Mouse (Mus musculus): ENCODE measurements around the gene Cxcl1. TPM values are rescaled to one million over a fixed set of nuclear protein-coding genes. Genes with fewer than 3 reads are reported as not detected.
"Not testable (repeated sequence)": the region's sequence is repeated elsewhere in the genome, so short reads cannot be mapped to it uniquely, and the experiment has no call there.

The Cxcl1 gene
- polyA plus RNA-seq (2016; fragmentation: Nextera tagmentation; extraction: Ambion mirVana): 0.16 and 0.64 TPM in 2 replicates

DNA sequence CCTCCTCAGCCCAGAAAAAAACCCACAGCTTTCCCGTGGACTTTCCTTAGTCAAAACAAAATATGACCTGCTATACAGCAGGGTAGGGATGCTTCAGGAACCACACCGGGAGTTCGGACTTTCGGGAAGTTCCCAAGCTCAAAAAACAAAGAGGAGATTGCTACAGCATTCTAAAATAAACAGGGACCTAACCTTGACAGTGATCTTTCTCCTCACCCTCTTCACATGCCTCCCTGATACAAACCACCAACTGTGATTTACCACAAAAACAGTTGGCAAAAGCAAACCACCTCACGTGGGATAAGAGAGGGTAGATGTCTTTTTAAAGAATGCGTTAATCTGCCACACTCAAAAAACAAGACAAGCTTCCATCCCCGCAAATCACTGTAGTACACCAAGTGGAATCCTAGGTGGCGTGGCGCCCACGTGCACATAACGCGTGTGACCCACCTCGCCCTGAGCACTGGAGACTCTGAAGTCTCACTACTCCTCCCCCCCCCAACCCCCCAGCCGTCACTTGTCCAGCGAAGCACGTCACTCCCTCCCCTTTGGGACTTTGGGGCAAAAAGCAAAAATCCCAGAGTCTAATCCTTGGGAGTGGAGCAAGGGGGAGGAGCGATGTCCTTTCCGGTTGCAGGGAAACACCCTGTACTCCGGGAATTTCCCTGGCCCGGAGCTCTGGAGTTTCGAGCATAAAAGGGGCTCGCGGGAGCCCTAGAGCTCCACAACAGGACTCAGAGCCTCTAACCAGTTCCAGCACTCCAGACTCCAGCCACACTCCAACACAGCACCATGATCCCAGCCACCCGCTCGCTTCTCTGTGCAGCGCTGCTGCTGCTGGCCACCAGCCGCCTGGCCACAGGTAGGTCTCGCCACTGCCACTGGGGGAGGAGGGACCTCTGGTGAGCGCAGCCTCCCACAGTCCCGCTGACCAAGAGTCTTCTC, at the start of gene Cxcl1:
TSS of gene Cxcl1 (plus strand) at position 723 of the 945 bp plus-strand sequence.
- 13% methylated on average over 30 of the region's 30 CpGs for WGBS
- no peaks in the 10 kb centered on the region for H3K36me3 ChIP-seq
- H3K4me3 ChIP-seq: peak within 1 kb of the TSS; percentile 60
- H3K27me3 ChIP-seq (ENCODE audit: low read depth, poor library complexity, severe bottlenecking): peaks cover 17% of the 10 kb centered on the region
- H3K9me3 ChIP-seq (replicated peaks): no peaks in the 10 kb centered on the region
- DNase-seq (ENCODE audit: low spot score): peak; percentile 57
- peak within 1 kb of the TSS; percentile 79 for H3K27ac ChIP-seq
- H3K4me1 ChIP-seq: peaks cover 10% of the 10 kb centered on the region

DNA sequence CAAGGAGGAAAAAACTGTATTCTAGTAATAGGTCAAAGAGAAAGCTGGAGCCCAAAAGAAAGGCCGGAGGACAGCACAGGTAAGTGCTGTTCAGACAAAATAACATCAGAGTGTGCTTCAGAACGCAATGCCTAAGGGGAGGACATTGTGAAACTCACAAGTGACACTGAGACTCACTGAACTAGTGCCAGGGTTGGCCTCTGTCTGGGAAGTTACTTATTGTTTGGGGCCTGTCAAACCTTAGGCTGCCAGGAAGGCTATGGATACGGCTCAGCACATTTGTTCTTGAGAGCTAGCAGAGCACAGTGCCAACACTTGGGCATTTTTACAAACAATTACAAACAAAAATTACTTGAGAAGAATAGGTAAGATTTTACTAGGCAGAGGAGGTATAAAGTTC, 47.1 kb upstream of the Cxcl1 start:
- Histone ChIP-seq H3K9me3 (replicated peaks) (no peaks in the 10 kb centered on the region), H3K36me3 (no peaks in the 10 kb centered on the region), H3K4me3 (no peak overlapping the region), H3K27me3 (ENCODE audit: low read depth, poor library complexity, severe bottlenecking) (no peaks in the 10 kb centered on the region), H3K27ac (no peak overlapping the region), H3K4me1 (no peaks in the 10 kb centered on the region)
- WGBS: 88% methylated on average over 3 of the region's 3 CpGs
- DNase-seq (ENCODE audit: low spot score): no peak

DNA sequence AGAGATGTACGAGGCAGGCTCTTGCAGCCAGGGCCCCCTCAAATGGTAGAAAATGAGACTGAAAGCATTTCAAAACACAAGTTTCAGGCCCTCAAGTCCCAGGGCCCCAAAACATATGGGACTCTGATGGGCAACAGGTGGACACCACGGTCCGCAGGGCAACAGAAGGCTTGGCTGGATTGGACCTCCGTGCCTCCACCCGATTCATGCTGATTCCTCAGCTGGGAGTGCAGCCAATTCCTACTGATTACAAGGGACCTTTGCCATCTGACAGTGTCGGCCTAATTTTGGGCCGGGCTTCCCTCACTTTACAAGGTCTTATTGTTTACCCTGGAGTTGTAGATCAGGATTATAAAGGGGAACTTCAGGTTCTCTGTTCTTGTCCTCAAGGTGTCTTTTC, 40.9 kb upstream of the Cxcl1 start:
- not testable (repeated sequence) for H3K36me3 ChIP-seq; H3K9me3 ChIP-seq (replicated peaks); H3K4me1 ChIP-seq; DNase-seq (ENCODE audit: low spot score); H3K27me3 ChIP-seq (ENCODE audit: low read depth, poor library complexity, severe bottlenecking); H3K27ac ChIP-seq; H3K4me3 ChIP-seq
- WGBS: 94% methylated on average over 7 of the region's 7 CpGs

DNA sequence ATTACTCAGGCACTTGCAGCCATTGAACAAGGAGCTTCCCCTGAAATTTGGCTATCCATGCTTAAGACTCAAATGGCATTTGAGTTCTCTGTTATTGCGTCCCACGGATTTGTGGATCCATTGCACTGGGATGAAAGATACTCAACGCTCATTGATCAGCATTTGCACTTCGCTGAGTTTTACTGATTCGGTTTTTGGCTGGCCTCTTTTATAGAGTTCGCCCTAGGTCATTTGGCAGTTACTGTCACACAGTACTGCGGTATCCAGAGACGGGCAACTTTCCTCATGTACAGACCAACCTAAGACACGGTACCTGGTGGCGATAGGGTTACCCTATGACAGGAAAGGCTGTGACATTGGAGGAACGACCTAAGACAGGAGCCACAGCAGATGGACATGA, 39.6 kb upstream of the Cxcl1 start:
- H3K27ac ChIP-seq; H3K4me1 ChIP-seq; H3K4me3 ChIP-seq; H3K36me3 ChIP-seq; DNase-seq (ENCODE audit: low spot score); H3K9me3 ChIP-seq (replicated peaks); H3K27me3 ChIP-seq (ENCODE audit: low read depth, poor library complexity, severe bottlenecking): not testable (repeated sequence)
- WGBS: 95% methylated on average over 11 of the region's 11 CpGs

DNA sequence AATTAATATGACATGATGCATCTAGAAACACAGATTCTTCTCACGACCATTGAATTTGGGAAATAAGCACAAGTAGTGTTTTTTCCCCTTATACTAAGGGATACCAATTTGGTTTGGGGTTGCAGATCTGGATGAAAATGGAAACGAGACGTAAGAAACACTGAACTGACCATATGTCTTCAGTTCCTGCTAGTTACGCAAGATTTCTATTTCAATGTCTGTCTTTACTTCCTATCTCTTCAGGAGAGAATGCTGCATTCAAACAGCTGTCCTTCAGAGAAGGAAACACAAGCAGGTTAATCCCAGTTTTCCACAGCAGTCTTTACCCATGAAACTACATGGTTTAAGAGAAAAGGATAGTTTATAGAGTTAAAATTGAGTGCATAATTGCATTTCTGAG, 37.8 kb upstream of the Cxcl1 start:
- Histone ChIP-seq H3K4me3 (no peak overlapping the region), H3K9me3 (replicated peaks) (no peaks in the 10 kb centered on the region), H3K4me1 (no peaks in the 10 kb centered on the region), H3K27me3 (ENCODE audit: low read depth, poor library complexity, severe bottlenecking) (no peaks in the 10 kb centered on the region), H3K36me3 (no peaks in the 10 kb centered on the region), H3K27ac (no peak overlapping the region)
- no peak for DNase-seq (ENCODE audit: low spot score)
- 92% methylated on average over 4 of the region's 4 CpGs for WGBS

DNA sequence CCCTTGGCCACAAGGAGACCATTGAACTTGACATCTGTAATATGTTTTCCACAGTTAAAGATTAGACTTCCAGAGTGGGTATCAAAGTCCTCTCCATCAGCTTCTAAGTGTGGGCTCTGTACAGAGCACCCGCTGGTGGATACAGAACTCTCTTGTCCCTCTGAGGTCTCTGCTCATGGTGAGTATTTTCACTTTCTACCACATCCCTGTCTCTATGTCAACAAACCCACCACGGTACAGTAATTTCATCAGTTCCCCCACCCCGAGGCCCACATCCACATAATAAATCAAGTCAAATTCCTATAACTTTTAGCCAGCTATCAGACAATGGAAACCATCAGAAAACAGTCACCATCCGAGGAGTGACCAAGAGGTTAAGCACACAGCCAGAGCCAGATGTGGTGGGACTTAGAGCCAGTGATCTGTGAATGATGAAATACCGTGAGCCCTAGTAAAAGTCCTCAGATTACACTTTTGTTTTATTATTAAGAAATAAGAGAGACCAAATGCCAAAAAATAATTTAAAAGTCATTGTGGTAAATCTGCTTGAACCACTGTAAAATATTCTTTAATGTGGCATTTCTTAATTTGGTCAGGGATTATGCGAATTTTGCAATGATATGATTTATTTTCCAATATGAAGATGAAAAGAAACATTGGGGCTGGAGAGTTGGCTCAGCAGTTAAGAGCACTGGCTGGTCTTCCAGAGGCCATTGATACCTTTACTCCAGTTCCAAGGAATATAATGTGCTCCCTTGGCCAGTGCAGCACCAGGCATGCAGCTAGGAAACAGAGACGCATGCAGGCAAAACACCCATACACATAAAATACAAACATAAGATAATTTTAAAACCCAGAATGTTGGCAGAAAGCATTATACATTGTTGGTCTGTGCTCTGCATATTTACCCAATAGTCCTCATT, 35.5 kb upstream of the Cxcl1 start:
- no peak overlapping the region for H3K4me3 ChIP-seq
- H3K27ac ChIP-seq: no peak overlapping the region
- 87% methylated on average over 7 of the region's 7 CpGs for WGBS
- H3K36me3 ChIP-seq: no peaks in the 10 kb centered on the region
- H3K4me1 ChIP-seq: no peaks in the 10 kb centered on the region
- no peak for DNase-seq (ENCODE audit: low spot score)
- H3K27me3 ChIP-seq (ENCODE audit: low read depth, poor library complexity, severe bottlenecking): no peaks in the 10 kb centered on the region
- H3K9me3 ChIP-seq (replicated peaks): no peaks in the 10 kb centered on the region

DNA sequence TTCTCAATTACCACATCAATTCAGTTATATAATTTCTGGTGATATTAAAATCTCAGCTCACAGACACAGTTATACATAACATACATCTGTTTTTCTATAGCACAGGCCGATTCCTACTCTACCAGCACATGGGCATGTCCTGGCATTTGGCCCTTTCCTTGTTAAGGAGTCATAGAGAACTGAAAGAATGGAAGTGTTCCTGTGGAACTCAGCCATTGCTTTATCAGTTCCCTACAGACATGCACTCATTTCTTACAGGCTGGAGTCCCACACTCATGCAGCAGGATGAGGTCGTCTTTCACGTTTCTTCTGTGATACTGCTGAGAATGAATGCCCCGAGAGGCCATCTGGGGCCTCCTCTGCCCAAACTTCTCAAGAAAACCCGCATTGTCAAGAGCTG, 33.6 kb upstream of the Cxcl1 start:
- H3K36me3 ChIP-seq: no peaks in the 10 kb centered on the region
- H3K27me3 ChIP-seq (ENCODE audit: low read depth, poor library complexity, severe bottlenecking): no peaks in the 10 kb centered on the region
- no peaks in the 10 kb centered on the region for H3K4me1 ChIP-seq
- 85% methylated on average over 5 of the region's 5 CpGs for WGBS
- no peaks in the 10 kb centered on the region for H3K9me3 ChIP-seq (replicated peaks)
- DNase-seq (ENCODE audit: low spot score): no peak
- no peak overlapping the region for H3K4me3 ChIP-seq
- no peak overlapping the region for H3K27ac ChIP-seq

DNA sequence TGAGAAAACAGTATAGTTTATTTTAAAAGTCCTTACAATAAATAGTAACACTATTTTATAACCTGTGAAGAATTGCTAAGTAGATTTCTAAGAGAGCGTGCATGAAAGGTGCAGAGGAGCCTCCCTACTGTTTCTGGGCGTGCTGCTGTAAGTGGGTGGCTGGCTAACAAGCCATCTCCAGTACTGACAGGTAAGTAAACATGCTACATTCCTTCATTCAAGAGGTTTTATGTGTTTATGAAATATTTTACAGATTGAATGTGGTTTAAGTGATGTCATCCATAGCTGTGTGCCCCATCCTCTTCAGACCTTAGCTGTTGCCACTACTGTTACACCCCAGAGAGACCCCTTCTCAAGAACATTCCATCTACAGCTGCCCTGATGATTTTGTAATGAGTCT, 32.6 kb upstream of the Cxcl1 start:
- 87% methylated on average over 2 of the region's 2 CpGs for WGBS
- no peak for DNase-seq (ENCODE audit: low spot score)
- Histone ChIP-seq H3K4me3 (no peak overlapping the region), H3K36me3 (no peaks in the 10 kb centered on the region), H3K4me1 (no peaks in the 10 kb centered on the region), H3K27ac (no peak overlapping the region), H3K27me3 (ENCODE audit: low read depth, poor library complexity, severe bottlenecking) (no peaks in the 10 kb centered on the region), H3K9me3 (replicated peaks) (no peaks in the 10 kb centered on the region)

DNA sequence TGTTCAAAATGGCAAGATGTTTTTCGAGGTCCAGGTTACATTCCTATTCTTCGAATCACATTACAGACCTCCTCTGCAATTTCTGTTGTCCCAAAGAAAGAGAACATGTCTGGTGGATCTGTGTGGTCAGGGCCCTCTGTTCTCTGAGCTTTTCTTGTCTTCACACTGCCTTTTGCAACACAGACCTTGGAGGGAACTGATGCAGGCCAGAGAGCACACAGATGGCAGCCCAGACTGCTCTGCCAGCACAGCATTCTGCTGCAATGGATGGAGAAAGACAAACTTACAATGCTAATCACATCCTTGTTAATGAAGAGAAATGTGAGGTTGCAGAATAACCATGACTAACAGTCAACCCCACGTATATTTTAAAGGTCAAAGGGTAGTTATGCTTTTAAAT, 32.0 kb upstream of the Cxcl1 start:
- no peak overlapping the region for H3K4me3 ChIP-seq
- H3K4me1 ChIP-seq: no peaks in the 10 kb centered on the region
- no peaks in the 10 kb centered on the region for H3K36me3 ChIP-seq
- no peak overlapping the region for H3K27ac ChIP-seq
- no peaks in the 10 kb centered on the region for H3K27me3 ChIP-seq (ENCODE audit: low read depth, poor library complexity, severe bottlenecking)
- 87% methylated on average over 3 of the region's 3 CpGs for WGBS
- DNase-seq (ENCODE audit: low spot score): no peak
- no peaks in the 10 kb centered on the region for H3K9me3 ChIP-seq (replicated peaks)

DNA sequence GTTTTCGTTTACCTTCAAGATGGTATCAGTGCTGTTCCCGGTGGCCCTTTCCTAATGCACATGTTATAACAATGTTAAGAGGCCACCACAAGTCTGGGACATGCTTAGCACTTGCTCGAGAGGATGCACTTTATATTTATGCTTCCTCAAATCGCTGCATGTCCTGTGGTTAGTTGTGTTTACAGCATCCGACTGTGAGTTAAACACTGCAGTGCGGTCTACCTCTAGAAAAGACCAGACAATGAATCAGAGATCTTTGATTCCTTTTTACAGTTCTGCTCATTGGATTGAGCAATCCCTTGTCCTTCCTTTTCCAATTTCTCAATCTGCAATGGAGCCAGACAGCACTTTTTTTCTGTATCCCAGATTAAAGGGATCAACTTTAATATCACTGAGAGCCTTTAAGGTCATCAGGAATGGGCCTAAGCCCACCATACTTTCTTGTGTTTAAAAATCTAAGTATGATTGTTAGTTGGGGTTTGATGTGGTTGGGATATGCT, 29.1 kb upstream of the Cxcl1 start:
- Histone ChIP-seq H3K4me1 (no peaks in the 10 kb centered on the region), H3K9me3 (replicated peaks) (no peaks in the 10 kb centered on the region), H3K27ac (no peak overlapping the region), H3K36me3 (no peaks in the 10 kb centered on the region), H3K4me3 (no peak overlapping the region), H3K27me3 (ENCODE audit: low read depth, poor library complexity, severe bottlenecking) (no peaks in the 10 kb centered on the region)
- DNase-seq (ENCODE audit: low spot score): no peak
- WGBS: 86% methylated on average over 6 of the region's 6 CpGs

DNA sequence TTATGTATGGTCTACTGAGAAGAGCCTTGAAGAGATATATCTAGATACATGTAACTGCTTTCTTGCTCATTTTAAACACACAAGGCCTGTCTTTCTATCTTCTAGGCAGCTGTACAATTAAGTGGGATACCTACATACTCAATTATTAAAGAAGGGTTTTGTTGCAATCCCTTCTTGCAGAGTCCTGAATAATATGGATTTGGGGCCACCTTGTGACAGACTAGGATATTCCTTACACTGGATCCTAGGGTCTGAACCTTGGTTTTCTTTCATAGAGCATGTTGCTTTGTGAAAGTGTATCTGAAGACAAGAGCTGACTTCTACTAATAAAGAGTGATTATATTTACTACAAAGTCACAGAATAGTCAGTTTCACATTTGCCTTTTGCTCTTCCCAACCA, 24.3 kb upstream of the Cxcl1 start:
- H3K27ac ChIP-seq: no peak overlapping the region
- no peaks in the 10 kb centered on the region for H3K27me3 ChIP-seq (ENCODE audit: low read depth, poor library complexity, severe bottlenecking)
- H3K36me3 ChIP-seq: no peaks in the 10 kb centered on the region
- no peak overlapping the region for H3K4me3 ChIP-seq
- H3K4me1 ChIP-seq: no peaks in the 10 kb centered on the region
- no peaks in the 10 kb centered on the region for H3K9me3 ChIP-seq (replicated peaks)
- DNase-seq (ENCODE audit: low spot score): no peak

DNA sequence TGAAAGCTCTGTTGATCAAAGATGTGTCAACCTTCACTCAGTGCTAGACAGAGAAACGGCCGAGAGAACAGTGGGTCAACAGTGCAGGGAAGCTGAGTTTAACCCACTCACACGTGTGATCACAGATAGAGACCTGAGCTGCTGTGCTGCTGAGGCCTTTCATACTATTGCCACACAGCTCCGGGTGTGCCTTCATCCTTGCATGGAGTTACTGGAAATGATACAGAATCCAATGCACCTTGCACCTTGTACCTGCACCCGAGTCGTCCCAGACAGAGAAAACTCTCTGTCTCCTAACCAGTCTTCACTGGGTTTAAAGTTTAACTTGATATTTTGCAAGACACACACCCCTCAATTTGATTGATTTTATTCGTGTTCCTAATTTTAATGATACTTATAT, 18.7 kb upstream of the Cxcl1 start:
- Histone ChIP-seq H3K4me3 (no peak overlapping the region), H3K4me1 (no peaks in the 10 kb centered on the region), H3K36me3 (no peaks in the 10 kb centered on the region), H3K9me3 (replicated peaks) (no peaks in the 10 kb centered on the region), H3K27ac (no peak overlapping the region), H3K27me3 (ENCODE audit: low read depth, poor library complexity, severe bottlenecking) (no peaks in the 10 kb centered on the region)
- DNase-seq (ENCODE audit: low spot score): no peak
- 86% methylated on average over 7 of the region's 7 CpGs for WGBS

DNA sequence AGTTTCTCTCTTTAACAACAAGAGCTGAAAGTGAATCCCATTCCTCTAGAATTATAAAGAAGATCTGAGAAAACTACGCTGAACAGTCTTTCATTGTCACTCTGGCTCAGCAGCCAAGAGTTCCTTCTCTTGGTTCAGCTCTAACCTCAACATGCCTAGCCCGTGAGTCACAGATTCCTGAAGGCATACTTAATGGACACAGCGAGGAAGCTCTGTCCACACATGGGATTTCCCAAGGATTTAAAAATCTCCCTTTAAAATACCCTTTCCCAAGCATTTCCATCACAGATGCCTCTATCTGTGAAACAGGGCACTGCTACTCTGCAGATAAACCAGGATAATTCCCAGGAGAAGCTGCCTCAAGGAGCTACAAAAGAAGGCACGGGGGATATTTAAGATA, 15.0 kb upstream of the Cxcl1 start:
- no peak for DNase-seq (ENCODE audit: low spot score)
- Histone ChIP-seq H3K9me3 (replicated peaks) (no peaks in the 10 kb centered on the region), H3K27me3 (ENCODE audit: low read depth, poor library complexity, severe bottlenecking) (no peaks in the 10 kb centered on the region), H3K27ac (no peak overlapping the region), H3K4me3 (no peak overlapping the region), H3K36me3 (no peaks in the 10 kb centered on the region), H3K4me1 (no peaks in the 10 kb centered on the region)
- 83% methylated on average over 4 of the region's 4 CpGs for WGBS

Measured in limb, embryonic 10.5 days (tissue).